Mouse (Mus musculus): ENCODE measurements at regions not wholly inside any gene's neighbourhood (a gene's known extent, or its start where the extent isn't known, plus 50 kb on each side); places are given as distances from the start of the nearest gene placed in this dataset.
A peak's percentile ranks its signal among the peaks of the same experiment; 100 is the strongest.

GRCm38 (mm10) chr7:40742553-40743151 is 155.5 kb upstream of the Vstm2b start:
- DNase-seq (ENCODE audit: low spot score in 2 of 2), result peak in 1 of 2 experiments; percentile 5

- no peak for DNase-seq (ENCODE audit: low spot score in 2 of 2)
These were observed 146.3 kb upstream of the Vstm2b start for GRCm38 (mm10) chr7:40751779-40752178.

DNA sequence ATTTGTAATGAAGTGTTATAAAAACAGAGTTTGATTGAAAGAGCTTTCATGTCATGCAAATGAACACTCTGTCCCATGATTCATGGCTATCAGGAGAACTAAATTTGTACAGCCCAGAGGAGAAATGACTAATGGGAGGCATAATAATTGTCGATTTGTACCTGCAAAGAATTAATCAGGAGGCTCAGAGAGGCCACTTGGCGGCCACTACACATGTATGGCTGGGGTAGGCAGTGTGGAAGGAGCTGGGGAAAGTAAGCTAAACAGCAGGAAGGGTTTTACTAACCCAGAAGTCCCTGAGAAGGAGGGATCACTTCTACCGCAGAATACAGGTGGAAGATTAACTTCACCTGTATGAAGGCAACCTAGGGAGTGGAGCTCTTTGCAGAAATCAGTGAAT is 145.9 kb upstream of the Vstm2b start:
- no peak for DNase-seq (ENCODE audit: low spot score in 2 of 2)

- no peak for DNase-seq (ENCODE audit: low spot score in 2 of 2)
These were observed 144.6 kb upstream of the Vstm2b start for GRCm38 (mm10) chr7:40753490-40753889.

- DNase-seq (ENCODE audit: low spot score in 2 of 2), result peak; percentile 47 to 69
These were observed 135.6 kb upstream of the Vstm2b start for GRCm38 (mm10) chr7:40762520-40762919.

DNA sequence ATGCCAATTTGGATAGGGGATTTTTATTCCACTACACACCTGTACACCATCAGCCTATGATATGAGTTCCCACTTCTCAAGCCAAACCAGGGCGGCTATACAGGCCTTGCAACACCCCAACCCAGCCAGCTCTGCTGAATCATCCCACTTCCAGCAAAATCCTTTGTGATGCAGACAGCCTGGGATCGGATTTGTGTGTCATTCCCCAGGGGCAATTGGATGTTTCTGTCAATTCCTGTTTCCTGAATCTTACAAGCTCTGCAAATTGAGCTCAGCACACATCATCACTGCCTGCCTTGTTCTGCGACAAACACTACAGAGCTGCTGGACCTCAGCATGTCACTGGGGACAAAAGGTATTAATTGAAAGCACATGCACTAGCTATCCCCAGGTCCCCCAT is 132.0 kb upstream of the Vstm2b start:
- no peak for DNase-seq (ENCODE audit: low spot score in 2 of 2)

- DNase-seq (ENCODE audit: low spot score in 2 of 2), result no peak
These were observed 121.9 kb upstream of the Vstm2b start for GRCm38 (mm10) chr7:40776220-40776619.

DNA sequence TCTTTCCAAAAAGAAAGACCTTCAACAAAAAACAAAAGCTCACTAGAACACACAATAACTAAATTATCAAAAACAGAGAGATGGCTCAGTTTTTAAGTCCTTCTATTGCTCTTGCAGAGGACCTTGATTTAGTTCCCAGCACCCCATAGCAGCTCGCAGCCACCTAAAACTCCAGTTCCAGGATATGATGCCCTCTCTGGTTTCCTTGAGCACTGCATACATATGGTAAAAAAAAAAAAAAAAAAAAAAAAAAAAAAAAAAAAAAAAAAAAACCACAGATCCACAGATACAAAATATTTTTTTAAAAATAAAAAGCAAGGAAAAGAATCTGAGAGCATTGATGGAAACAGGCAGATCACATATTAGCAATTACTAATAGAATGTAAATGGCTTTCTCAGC is 113.2 kb upstream of the Vstm2b start:
- no peak for DNase-seq (ENCODE audit: low spot score in 2 of 2)

DNA sequence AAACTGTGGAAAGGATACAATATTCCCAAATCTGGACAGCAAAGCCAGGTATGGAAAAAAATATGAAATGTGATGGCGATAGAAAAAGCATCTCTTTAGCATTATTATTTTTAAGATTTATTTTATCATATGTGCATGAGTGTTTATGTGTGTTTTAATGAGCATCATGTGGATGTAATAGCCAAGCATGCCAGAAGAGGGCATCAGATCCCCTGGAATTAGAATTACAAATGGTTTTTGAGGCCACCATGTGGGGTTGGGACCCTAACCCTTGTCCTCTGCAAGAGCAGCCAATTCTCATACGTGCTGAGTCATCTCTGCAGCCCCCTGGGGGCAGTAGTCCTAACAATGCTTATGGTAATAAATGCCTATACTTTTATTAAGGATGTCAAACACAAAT is 111.4 kb upstream of the Vstm2b start:
- DNase-seq (ENCODE audit: low spot score in 2 of 2), result no peak

DNA sequence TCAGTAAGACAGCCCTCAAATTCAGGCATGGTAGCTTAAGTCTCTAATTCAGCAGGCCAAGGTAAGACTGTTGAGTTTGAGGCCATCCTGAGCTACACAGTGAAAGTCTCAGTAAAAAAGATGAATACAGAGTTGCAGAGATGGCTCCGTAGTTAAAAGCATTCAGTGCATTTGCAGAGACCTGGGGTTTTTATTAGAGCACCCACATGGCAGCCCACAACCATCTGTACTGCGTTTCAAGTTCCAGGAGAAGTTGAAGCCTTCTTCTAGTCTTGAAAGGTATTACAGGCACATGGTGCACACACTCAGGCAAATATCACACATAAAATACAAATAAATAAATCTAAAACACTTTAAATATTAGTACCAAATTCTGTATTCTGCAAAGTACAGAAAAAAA is 109.6 kb upstream of the Vstm2b start:
- peak in 1 of 2 experiments; percentile 30 for DNase-seq (ENCODE audit: low spot score in 2 of 2)

- DNase-seq (ENCODE audit: low spot score in 2 of 2), result no peak
These were observed 103.5 kb upstream of the Vstm2b start for GRCm38 (mm10) chr7:40794458-40795207.

- DNase-seq (ENCODE audit: low spot score in 2 of 2), result no peak
These were observed 98.3 kb upstream of the Vstm2b start for GRCm38 (mm10) chr7:40799794-40800193.

GRCm38 (mm10) chr7:40801291-40801690 is 96.8 kb upstream of the Vstm2b start:
- DNase-seq (ENCODE audit: low spot score in 2 of 2), result no peak

GRCm38 (mm10) chr7:40805211-40805610 is 92.9 kb upstream of the Vstm2b start:
- no peak for DNase-seq (ENCODE audit: low spot score in 2 of 2)

GRCm38 (mm10) chr7:40805866-40806265 is 92.3 kb upstream of the Vstm2b start:
- no peak for DNase-seq (ENCODE audit: low spot score in 2 of 2)

- no peak for DNase-seq (ENCODE audit: low spot score in 2 of 2)
These were observed 85.2 kb upstream of the Vstm2b start for GRCm38 (mm10) chr7:40812952-40813351.

DNA sequence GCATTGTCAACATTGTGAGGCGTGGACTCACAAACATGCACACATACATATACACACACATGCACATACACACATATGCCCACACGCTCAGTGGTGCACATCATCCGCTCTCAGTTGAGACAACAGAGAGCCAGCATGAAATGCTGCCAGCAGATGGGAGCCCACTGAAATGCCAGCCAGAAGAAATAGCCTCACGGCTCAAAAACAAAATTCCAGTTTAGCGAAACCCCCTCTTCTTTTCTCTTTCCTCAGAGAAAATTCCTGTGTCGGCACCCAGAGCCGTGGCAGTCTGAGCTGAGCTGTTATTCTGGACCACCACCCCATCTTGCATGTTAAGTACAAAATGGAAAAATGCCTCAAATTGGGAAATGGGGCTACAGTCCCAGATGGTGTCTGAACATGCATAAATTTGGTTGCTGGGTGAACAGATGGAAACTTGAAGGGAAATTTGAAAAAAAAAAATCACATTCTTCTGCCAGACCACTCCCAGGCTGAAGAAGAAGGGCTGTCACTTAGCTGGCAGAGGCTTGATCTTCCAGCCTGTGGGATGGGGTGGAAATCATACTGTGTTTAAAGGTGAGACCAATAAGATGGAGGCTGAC is 72.9 kb upstream of the Vstm2b start:
- DNase-seq (ENCODE audit: low spot score in 2 of 2), result peak; percentile 57 to 65

DNA sequence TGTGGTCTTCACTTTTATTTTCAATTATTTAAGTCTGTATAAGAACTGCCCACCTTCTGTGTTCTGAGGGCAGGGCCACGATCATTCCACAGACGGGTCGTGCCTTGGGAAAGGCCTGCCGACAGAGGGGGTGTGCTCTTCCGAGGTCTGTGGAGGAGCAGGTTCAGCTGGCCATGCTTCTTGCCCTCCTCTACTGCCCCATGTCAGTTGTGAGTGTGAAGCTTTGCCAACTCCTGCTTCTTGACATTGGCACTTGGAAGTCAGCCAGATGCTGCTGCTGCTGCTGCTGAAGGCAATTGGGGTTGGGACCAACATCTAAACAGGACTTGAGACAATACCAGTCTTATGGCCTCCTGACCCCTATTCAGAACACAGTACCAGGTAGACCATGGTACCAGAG is 68.6 kb upstream of the Vstm2b start:
- DNase-seq (ENCODE audit: low spot score in 2 of 2), result no peak

- peak in 1 of 2 experiments; percentile 25 for DNase-seq (ENCODE audit: low spot score in 2 of 2)
These were observed 66.5 kb upstream of the Vstm2b start for GRCm38 (mm10) chr7:40831583-40831982.

GRCm38 (mm10) chr7:40842344-40842992 is 55.7 kb upstream of the Vstm2b start:
- no peak for DNase-seq (ENCODE audit: low spot score in 2 of 2)

GRCm38 (mm10) chr7:40846512-40846911 is 51.6 kb upstream of the Vstm2b start:
- no peak for DNase-seq (ENCODE audit: low spot score in 2 of 2)
